Mouse (Mus musculus) forebrain, embryonic 16.5 days (tissue): ENCODE data around the gene Thrap3. TPM values are rescaled to one million over a fixed set of nuclear protein-coding genes. Genes with fewer than 3 reads are reported as not detected.
"Not testable (repeated sequence)": the region's sequence is repeated elsewhere in the genome, so short reads cannot be mapped to it uniquely, and the experiment has no call there.

Experiments used
- ATAC-seq: fragments of 200-750 bp; cut with Nextera tagmentation; 2 replicates; pipeline ENCODE4 v1.8.0; 2017; ENCODE audit warnings: mild to moderate bottlenecking, moderate library complexity
- H3K27ac ChIP-seq: fragments of 300-500 bp; sonication (generic); 2 replicates; pipeline ENCODE4 v1.5.1; 2014; ENCODE audit warnings: low read length, control low read depth
- H3K27me3 ChIP-seq: fragments of 300-500 bp; sonication (generic); replicated peaks from 2 replicates; pipeline ENCODE4 v1.6.1; 2014; ENCODE audit warnings: low read length; ENCODE audit not compliant: control insufficient read depth, insufficient read depth
- H3K36me3 ChIP-seq: fragments of 300-500 bp; sonication (generic); 2 replicates; pipeline ENCODE4 v1.6.1; 2014; ENCODE audit not compliant: control insufficient read depth, insufficient read depth
- H3K4me1 ChIP-seq: fragments of 300-500 bp; sonication (generic); replicated peaks from 2 replicates; pipeline ENCODE4 v1.6.1; 2014; ENCODE audit warnings: low read length; ENCODE audit not compliant: control insufficient read depth, insufficient read depth
- H3K4me2 ChIP-seq: fragments of 300-500 bp; sonication (generic); 2 replicates; pipeline ENCODE4 v1.6.1; 2014; ENCODE audit warnings: mild to moderate bottlenecking, low read length, control low read depth
- H3K4me3 ChIP-seq: fragments of 300-500 bp; sonication (generic); replicated peaks from 2 replicates; pipeline ENCODE4 v1.5.1; 2014; ENCODE audit warnings: mild to moderate bottlenecking, low read length, control low read depth
- H3K9ac ChIP-seq: fragments of 300-500 bp; sonication (generic); replicated peaks from 2 replicates; pipeline ENCODE4 v1.6.1; 2014; ENCODE audit warnings: low read depth, low read length, control low read depth
- H3K9me3 ChIP-seq: fragments of 300-500 bp; sonication (generic); 2 replicates; pipeline ENCODE4 v1.6.1; 2016; ENCODE audit warnings: low read length; ENCODE audit not compliant: control insufficient read depth
- whole genome bisulfite sequencing: fragments of 180-500 bp; shearing (Covaris S2); extraction: QIAGEN DNeasy Blood & Tissue Kit; methylation state at CpG from one replicate; pipeline ENCODE4 v1.1.7; 2014; 5-methylcytosine and 5-hydroxymethylcytosine counted together
- polyA plus RNA-seq: library from polyadenylated mRNA; unstranded; fragments of >200 nt; fragmentation: Nextera tagmentation; extraction: Ambion mirVana; gene quantifications from 2 replicates; pipeline ENCODE4 v1.2.1, GENCODE M21; 2015

Gene Thrap3
- polyA plus RNA-seq, 1 experiment from 2014 or later: 172 TPM

DNA sequence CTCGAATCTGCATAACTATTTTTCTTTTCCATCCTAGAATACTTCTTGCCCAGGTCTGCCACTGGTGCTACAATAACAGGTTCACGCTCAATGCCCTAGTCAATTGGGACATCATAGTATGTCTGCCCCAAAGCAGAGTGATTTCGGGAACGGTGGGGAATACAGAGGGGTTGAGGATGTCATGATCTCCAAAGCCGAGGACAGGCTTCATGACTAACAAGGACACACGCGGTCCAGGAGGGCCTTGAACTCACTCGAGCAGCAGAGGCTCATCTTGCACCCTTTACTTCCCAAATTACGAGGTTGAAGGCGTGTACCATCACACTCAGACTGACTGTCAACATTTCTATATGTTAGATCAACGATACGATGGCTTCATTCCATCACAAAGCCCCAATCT is 24.1 kb upstream of the Thrap3 start:
- 58% methylated on average over 12 of the region's 12 CpGs for WGBS
- Histone ChIP-seq H3K9me3 (no peaks in the 10 kb centered on the region), H3K4me2 (no peak overlapping the region), H3K27ac (no peak overlapping the region), H3K36me3 (peaks cover 12% of the 10 kb centered on the region), H3K4me3 (no peak overlapping the region), H3K27me3 (no peaks in the 10 kb centered on the region), H3K4me1 (peaks cover 6% of the 10 kb centered on the region), H3K9ac (no peak overlapping the region)
- peak; percentile 41 for ATAC-seq

DNA sequence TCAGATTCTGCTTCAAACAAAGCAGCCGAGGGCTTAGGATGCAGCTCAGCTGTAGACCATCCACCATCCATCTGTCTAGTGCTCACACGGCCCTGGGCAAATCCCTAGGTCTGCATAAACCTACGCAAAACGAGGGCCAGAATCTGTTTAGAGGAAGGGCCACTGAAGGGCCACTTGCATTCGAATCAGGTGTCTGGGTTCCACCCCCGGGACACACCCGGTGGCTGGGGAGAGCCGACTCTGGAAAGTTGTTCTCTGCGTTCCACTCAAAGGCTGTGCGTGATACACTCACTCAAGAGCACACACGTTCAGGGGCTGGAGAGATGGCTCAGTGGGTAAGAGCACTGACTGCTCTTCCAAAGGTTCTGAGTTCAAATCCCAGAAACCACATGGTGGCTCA is 20.1 kb upstream of the Thrap3 start:
- H3K4me2 ChIP-seq: no peak overlapping the region
- no peak overlapping the region for H3K27ac ChIP-seq
- H3K9me3 ChIP-seq: no peaks in the 10 kb centered on the region
- no peak for ATAC-seq
- H3K27me3 ChIP-seq: no peaks in the 10 kb centered on the region
- H3K9ac ChIP-seq: no peak overlapping the region
- peaks cover 6% of the 10 kb centered on the region for H3K4me1 ChIP-seq
- H3K36me3 ChIP-seq: no peaks in the 10 kb centered on the region
- no peak overlapping the region for H3K4me3 ChIP-seq
- WGBS: 84% methylated on average over 11 of the region's 11 CpGs

GRCm38 (mm10) chr4:126220045-126220444 is 17.5 kb upstream of the Thrap3 start:
- H3K4me3 ChIP-seq: no peak overlapping the region
- WGBS: 91% methylated on average over 10 of the region's 10 CpGs
- no peaks in the 10 kb centered on the region for H3K4me1 ChIP-seq
- no peak overlapping the region for H3K27ac ChIP-seq
- ATAC-seq: no peak
- H3K36me3 ChIP-seq: no peaks in the 10 kb centered on the region
- no peaks in the 10 kb centered on the region for H3K27me3 ChIP-seq
- no peak overlapping the region for H3K9ac ChIP-seq
- no peaks in the 10 kb centered on the region for H3K9me3 ChIP-seq
- no peak overlapping the region for H3K4me2 ChIP-seq

- H3K27me3 ChIP-seq, H3K36me3 ChIP-seq, H3K4me1 ChIP-seq, H3K9ac ChIP-seq, H3K4me3 ChIP-seq, H3K27ac ChIP-seq, H3K9me3 ChIP-seq, H3K4me2 ChIP-seq, ATAC-seq: not testable (repeated sequence)
- WGBS: 77% methylated on average over 3 of the region's 3 CpGs
Observed at GRCm38 (mm10) chr4:126219540-126219939, 17.0 kb upstream of the Thrap3 start.

GRCm38 (mm10) chr4:126217771-126218170 is 15.2 kb upstream of the Thrap3 start:
- Histone ChIP-seq H3K4me3 (no peak overlapping the region), H3K4me2 (no peak overlapping the region), H3K9ac (no peak overlapping the region), H3K36me3 (no peaks in the 10 kb centered on the region), H3K27ac (no peak overlapping the region), H3K9me3 (no peaks in the 10 kb centered on the region), H3K27me3 (no peaks in the 10 kb centered on the region), H3K4me1 (no peaks in the 10 kb centered on the region)
- ATAC-seq: no peak
- 88% methylated on average over 6 of the region's 6 CpGs for WGBS

DNA sequence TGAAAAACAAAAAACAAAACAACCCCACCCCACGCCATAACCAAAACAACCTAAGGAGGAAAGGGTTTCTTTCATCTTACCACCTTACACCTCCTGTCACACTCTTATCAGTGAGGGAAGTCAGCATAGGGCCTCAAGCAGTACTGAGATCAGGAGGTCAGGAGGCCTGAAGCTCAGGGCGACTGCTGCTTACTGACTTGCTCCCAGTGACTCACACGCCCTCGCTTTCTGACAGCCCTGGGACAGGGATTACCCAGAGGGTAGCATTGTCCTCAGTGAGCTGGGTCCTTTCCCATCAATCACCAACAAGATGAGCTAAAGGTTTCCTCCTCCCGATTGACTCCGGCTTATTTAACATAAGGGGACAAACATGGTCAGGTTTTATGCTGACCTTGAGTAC is 4.5 kb upstream of the Thrap3 start:
- H3K36me3 ChIP-seq: no peaks in the 10 kb centered on the region
- 71% methylated on average over 6 of the region's 6 CpGs for WGBS
- no peak overlapping the region for H3K4me2 ChIP-seq
- H3K4me3 ChIP-seq: no peak overlapping the region
- no peaks in the 10 kb centered on the region for H3K27me3 ChIP-seq
- H3K4me1 ChIP-seq: no peaks in the 10 kb centered on the region; the same call in 1 of the 2 replicates
- no peak overlapping the region for H3K27ac ChIP-seq
- no peak overlapping the region for H3K9ac ChIP-seq
- no peaks in the 10 kb centered on the region for H3K9me3 ChIP-seq
- ATAC-seq: no peak

- no peak overlapping the region for H3K4me2 ChIP-seq
- no peak overlapping the region for H3K4me3 ChIP-seq
- H3K4me1 ChIP-seq: peaks cover 13% of the 10 kb centered on the region
- H3K36me3 ChIP-seq: no peaks in the 10 kb centered on the region
- H3K9ac ChIP-seq: no peak overlapping the region
- no peak for ATAC-seq
- no peaks in the 10 kb centered on the region for H3K27me3 ChIP-seq
- WGBS: 79% methylated on average over 1 of the region's 1 CpGs
- H3K9me3 ChIP-seq: no peaks in the 10 kb centered on the region
- H3K27ac ChIP-seq: no peak overlapping the region
Observed at GRCm38 (mm10) chr4:126205386-126205785, 2.8 kb upstream of the Thrap3 start.

DNA sequence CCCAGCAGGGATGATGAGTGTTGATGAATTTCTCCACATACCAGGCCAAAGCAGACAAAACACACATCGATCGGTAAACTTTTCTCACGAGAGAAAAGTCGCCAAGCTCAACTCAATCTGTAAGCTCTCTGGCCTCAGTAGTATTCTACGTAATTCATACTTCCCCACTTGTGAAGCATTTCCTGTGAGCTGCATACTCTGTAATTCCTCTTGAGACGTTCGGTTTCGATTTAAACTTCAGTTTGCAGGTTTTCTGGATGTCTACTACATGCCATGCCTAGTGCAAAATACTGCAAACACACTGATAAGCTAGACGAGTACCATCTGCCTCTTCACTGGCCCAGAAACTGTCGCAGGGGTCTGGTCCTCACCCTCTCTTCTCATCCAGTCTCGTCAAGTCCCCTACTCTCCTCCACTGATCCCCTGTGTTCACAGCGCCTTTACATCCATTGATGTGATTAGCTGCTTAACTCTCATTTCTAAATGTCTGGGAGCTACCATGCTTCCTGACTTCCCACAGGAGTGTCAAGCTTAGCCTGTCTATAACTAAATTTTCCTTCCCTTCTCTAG is 2.2 kb upstream of the Thrap3 start:
- H3K27ac ChIP-seq: no peak overlapping the region
- WGBS: 85% methylated on average over 12 of the region's 12 CpGs
- peaks cover 20% of the 10 kb centered on the region for H3K4me1 ChIP-seq
- no peak overlapping the region for H3K9ac ChIP-seq
- no peak overlapping the region for H3K4me2 ChIP-seq
- no peak for ATAC-seq
- no peaks in the 10 kb centered on the region for H3K9me3 ChIP-seq
- H3K4me3 ChIP-seq: no peak overlapping the region
- no peaks in the 10 kb centered on the region for H3K36me3 ChIP-seq
- H3K27me3 ChIP-seq: no peaks in the 10 kb centered on the region

DNA sequence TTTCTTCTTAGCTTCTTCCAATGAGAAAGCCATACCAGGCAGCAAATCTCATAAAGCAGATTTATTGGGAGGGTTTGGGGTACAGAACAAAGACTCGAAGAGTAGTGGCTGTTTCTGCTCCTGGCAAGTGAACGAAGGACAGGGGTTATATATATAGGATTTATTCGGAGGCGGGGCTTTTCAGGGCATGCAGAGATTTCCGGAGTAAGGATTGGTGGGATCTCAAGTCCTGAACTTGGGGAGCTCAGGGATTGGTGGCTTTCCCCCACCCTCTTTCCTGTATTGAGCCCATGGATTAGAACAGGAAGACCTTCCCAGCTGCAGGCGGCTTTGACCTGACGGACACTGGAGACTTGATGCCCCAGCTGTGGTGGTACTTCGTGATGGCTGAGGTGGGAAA is 1.5 kb upstream of the Thrap3 start:
- peaks cover 24% of the 10 kb centered on the region for H3K4me1 ChIP-seq
- ATAC-seq: no peak
- H3K9me3 ChIP-seq: no peaks in the 10 kb centered on the region
- no peaks in the 10 kb centered on the region for H3K27me3 ChIP-seq
- no peak overlapping the region for H3K27ac ChIP-seq
- no peak overlapping the region for H3K9ac ChIP-seq
- no peak overlapping the region for H3K4me2 ChIP-seq
- H3K4me3 ChIP-seq: no peak overlapping the region
- 86% methylated on average over 8 of the region's 8 CpGs for WGBS
- no peaks in the 10 kb centered on the region for H3K36me3 ChIP-seq

DNA sequence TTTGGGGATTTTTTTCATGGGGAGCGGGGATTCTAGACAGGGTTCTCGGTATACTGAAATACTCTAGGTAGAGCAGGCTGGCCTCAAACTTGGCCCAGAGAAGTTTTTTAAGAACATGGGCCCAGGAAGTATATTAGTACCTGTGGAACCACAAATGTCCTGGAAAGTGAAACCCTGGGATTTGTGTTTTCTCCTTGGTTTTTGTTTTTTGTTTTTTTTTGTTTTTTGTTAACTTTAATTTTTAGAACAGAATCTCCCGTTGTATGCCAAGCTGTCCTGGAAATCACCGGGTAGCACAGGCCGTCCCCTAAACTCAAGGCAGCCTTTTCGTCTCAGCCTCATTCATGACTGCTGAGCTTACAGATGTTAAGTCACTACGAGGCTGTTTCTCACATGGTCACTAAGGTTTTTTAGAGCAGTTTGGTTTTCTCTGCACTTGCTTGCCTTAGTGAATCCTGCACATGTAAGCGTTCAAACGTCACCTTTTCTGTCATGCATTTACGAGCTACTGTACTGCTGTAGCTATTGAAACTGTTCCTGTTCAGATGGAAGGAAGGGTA is 856 bp upstream of the Thrap3 start:
- 75% methylated on average over 10 of the region's 10 CpGs for WGBS
- Histone ChIP-seq H3K36me3 (no peaks in the 10 kb centered on the region), H3K4me3 (peak overlapping the region; percentile 79), H3K4me1 (peaks cover 29% of the 10 kb centered on the region), H3K9ac (peak overlapping the region; percentile 61), H3K4me2 (peak overlapping the region; percentile 59), H3K9me3 (no peaks in the 10 kb centered on the region), H3K27ac (no peak overlapping the region; the same call in 1 of the 2 replicates), H3K27me3 (no peaks in the 10 kb centered on the region)
- no peak for ATAC-seq
